Mouse (Mus musculus) bone marrow, adult 2 months (tissue): ENCODE measurements around the gene Krt9.

Experiments
- CTCF ChIP-seq: fragments of 200-500 bp; IDR thresholded peaks from 2 replicates; pipeline ENCODE4 v1.5.1; 2011; ENCODE audit warnings: low read length, control low read depth; ENCODE audit not compliant: control insufficient read depth, insufficient read depth
- POLR2A ChIP-seq: fragments of 200-500 bp; IDR thresholded peaks from 2 replicates; pipeline ENCODE4 v1.6.1; 2011; ENCODE audit warnings: low read depth, mild to moderate bottlenecking, control low read depth, low read length, borderline replicate concordance; ENCODE audit not compliant: control insufficient read depth

- TF ChIP-seq CTCF (no peak), POLR2A (no peak)
Measured at GRCm38 (mm10) chr11:100139391-100139790, 53.7 kb downstream of the Krt9 start.
